Mouse (Mus musculus): ENCODE measurements around the gene Cep162.

Cep162 gene

DNA sequence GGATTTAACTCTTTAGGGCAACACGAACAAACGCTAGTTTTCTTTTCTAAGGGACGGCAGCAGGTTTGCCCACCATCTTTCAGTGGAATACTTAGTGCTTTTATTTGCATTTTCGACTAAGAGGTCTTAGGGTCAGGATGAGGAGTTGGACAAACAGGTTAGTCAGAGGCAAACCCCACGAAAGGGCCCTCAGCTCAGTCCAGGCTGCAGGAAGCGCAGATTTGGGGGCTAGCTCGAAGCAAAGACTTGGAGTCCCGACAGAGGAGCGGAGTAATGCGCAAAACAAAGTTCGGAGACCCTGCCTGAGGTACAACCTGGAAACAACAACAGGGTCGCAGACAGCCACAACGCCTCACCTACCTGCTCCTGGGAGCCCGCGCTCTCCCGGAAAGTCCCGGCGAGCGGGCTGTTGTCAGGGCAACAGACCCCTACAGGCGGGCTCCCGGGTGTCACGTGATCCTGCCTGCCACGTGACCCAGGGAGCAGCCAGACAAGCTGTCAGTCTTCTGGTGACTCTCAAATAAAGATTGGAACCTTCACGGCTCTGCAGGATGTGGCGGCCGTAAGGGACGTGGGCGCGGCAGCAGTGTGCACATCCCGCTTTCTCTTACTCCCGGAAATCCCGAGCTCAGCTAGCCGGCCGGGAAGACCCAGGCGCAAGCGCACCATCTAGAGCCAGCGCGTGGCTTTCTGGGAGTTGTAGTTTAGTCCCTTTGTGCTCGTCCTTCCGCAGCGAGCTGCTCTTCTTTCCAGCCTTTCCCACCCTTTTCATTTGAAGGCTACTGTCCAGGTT, at the start of gene Cep162:
Cep162 (minus strand) TSS at position 634 of the 793 bp plus-strand sequence.
- DNase-seq, result peak; percentile 91

DNA sequence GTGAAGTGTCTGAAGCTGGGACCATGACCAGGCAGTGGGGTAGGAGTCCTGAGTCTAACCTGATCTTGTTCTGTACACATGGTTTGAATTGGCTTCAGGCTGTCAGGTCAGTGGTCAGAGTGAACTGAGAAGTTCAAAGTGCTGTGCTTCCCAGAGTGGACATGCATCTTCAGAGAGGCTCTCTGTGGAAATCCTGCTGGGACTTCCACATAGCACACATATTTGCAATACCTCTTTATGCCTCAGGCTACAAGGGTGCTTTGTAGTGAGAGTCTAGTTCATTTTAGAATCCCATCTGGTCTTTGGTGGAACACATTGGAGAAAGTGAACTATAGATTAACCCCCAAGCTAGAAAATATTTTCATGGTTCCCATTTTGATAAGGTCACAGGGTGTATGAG, 47.9 kb upstream of the Cep162 start:
- no peak for DNase-seq

DNA sequence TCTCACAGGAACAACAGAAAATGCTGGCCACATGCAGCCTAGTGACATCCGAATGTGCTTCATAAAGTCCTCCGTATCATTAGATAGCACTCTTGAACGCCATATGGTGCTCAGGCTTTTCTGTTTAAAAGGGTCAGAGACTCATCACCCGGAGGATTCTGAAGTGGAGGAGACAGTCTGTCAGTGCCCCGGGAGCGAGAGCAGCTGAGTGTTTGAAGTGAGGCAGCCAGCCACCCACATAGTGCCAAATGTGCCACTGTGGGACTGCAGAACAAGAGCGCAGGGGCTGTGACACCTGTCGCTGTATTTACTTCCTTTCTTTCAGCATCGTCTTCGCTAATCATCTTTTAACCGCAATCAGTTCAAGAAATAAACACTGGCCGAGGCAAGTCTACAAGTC, 43.6 kb upstream of the Cep162 start:
- no peak for DNase-seq

DNA sequence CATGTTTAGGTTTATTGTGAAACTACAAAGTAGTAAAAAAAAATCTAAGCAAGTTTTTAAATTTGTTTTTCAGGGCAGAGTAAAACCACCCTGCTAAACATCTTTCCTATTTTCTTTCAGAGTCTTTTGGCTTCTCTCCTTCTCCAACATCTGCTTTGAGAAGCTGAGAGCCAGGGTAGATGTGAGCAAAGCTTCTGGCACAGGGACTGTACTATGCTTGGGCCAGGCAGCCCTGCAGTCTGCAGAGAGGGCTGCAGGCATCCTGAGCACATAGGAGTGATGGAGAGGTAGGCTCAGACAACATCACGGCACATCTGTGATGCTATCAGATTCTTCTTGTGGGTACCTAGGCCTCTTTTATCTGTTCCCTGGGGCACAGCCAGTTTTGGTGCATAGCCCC, 42.2 kb upstream of the Cep162 start:
- no peak for DNase-seq

DNA sequence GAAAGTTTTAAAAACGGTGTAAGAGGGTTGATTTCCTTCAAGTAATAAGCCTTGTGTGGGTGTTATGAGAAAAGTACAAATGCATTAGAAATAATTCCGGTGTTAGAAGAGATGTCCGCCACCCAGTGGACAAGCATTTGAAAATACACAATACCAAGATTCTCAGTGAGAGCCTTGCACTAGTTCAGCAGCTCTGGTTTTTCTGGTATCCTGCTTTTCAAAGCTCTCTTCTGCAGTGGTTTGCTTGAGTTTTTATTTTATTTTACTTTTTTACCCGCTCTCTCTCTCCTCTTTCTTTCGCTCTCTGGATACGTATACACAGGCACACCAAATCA, 327 bp upstream of the Cep162 start:
- no peak for DNase-seq

DNA sequence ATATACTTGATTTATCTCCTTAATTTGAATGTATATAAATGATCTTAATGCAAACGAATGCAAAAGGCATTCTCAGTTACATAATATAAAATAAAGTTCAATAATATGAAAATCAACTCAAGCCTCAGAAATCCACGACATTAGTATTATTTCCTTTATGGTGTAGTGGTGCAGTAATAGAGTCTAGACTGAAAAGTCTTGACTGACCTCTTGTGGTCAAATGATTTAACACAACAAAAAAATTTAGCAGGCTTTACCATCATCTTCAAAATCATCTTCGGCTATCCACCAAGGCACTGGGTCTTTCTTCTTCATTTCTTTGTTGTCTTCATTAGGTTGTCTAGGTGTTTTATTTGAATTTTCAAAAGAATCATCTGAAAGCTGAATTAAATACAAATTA, 7.2 kb downstream of the Cep162 start:
- DNase-seq, result no peak

DNA sequence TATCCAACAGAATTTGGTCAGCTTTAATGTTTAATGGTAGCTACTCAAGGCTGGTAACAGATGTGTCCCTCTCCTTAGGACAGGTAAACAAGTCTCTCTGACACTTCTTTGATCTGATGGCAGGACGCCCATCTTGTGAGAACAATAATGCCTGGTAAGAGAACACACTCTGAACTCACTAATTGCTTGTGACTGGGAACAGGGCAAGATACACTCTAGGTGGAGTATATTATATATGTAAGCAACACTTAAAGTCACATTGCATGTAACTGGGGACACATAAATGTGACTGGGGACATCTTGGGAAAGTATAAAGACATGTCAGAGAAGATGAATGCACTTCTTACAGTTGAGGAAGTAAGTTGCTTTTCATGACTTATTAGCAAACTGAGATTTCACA, 7.7 kb downstream of the Cep162 start:
- DNase-seq, result no peak

DNA sequence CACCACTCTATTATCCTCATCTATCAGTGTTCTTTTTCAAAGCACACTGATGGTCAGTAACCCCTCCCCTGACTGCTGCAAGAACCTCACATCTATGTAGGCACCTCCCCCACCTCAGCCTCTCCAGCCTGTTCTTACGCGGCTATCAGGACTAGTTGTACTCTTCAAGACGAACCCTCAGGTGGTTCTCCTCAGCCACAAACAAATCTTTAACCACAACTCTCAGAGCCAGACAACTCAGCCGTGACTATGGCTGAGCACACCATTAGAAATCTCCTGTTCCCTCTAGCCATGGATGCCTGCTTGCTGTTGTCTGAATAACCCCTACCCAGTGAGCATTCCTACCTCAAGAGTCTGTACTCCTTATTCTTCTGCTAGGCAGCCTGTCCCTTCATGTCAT, 42.1 kb downstream of the Cep162 start:
- DNase-seq, result no peak

DNA sequence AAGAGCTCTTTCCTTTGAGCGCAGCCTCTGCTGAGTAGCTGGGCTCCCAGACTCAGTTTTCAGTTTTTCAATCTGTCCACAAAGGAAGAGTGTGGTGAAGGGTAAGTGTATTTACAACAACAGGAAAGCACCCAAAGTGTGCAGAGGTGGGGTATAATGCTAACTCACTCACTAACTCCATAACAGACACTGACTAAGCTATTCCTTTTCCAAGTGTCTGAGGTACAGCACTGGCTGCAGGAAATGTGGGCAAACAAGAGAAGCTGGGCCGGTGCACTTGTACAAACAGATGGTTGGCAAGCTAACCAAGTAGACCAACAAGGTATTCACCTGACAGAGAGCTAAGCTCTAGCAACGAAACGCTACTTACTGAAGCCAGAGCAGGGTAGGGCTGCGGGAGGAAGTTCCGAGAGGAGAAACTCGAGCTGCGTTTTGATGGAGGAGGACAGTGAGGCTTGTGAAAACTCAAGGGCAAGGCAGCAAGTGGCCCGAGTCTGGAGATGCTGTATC, 44.5 kb downstream of the Cep162 start:
- DNase-seq, result no peak

DNA sequence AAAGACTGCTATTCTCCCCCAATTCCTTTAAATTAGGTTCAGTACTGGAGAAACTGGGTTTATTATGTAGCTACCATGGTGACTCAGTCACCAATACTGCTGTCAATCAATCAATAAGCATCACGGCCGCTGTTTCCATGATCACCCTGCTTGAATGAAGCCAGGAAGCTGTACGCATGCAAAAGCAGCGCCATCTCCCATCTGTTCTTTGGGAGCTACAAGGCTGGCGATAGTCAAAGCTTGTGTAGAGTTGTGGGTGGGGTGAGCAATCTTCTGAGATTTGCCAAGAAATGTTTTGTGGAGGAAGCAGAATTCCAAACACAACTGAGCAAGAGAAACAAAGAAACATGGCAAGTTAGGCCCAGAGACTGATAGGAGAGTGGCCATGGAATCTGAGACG, 52.9 kb downstream of the Cep162 start:
- no peak for DNase-seq

DNA sequence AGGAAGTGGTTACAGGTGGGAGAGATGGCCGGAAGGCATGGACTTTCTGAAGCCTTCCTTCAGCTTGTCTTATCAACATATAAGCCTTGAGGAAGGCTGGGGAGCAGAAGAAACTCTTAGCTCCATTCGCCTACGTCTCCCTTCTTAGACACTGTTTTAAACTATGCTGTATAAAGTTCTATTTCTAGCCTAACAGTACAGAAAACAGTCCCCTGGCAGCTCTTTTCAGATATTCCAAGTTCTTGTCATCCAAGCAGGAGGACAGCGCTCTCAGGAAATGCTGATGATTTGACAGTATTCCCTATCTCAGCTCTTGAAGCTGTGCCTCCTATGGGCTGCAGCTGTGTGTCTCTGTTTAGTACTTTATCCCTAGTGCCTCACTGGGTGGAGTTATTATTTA, 54.4 kb downstream of the Cep162 start:
- DNase-seq, result no peak

DNA sequence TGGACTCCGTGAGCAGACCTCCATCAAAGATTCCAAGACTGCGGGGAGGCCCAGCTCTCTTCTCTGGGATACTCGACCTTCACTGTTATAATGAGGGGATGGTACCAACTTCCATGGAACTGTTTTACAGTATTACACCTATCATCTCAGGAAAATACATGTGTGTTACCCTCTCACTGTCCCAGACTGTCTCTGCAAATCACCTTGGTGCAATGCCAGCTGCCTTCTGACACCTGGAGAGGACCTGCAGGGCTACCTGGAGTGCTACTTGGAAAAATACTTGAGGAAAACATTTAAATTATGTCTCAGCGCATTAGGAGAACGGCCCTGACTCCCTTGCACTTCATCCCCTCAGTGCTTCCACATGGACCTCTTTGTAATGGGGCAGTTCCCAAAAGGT, 54.9 kb downstream of the Cep162 start:
- no peak for DNase-seq

DNA sequence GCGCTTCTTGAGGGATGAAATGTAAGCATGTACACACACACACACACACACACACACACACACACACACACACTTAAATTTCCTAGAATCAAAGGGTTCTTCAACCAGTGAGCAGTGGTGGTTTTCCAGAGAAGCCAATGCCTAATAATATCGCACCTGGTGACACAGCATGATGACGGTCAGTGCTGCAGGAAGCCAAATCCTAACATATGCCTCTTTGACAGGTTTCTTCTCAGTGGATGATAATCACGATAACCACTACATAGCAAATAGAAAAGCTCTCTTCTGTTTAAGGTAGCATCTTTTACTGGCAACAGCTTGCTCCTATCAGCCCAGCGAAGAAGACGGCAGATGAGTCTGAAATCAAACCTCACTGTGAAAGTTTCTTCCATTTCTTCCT, 57.3 kb downstream of the Cep162 start:
- no peak for DNase-seq

DNA sequence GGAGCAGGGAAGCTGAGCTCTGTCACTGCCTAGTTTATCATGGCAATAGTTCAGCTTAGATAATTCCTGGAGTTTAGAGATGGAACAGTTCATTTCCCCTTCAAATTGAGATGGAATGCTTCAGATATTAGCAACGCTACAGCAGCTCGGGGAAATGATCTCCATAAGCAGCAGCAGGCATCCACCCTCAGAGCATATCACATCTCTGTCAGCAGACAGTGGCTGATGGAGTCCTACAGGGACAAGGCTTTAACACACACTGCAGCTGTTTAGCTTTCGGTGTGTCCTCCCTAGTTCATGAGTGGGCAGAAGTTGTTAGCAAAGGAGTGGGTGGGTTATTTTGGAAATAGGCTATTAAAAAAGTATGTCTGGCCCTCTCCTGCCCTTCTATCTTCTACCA, 58.1 kb downstream of the Cep162 start:
- DNase-seq, result no peak

DNA sequence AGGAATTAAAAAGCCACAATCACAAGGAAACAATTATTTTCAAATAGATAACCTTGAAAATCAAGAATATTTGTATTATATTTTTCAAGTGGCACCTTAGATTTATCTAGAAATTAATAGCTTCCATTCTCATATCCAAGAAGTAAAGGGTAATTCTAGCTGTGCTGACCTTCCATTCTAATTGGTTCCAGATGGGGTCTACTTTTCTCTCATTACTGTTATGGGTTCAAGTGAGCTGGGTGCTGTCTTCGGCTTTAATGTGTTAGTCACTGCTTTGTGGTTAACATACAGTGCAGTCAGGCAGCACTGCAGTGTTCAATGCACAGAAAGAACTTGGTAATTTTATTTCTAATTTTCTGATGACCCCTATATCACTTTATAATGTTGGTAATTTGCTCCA, 61.6 kb downstream of the Cep162 start:
- DNase-seq, result no peak

DNA sequence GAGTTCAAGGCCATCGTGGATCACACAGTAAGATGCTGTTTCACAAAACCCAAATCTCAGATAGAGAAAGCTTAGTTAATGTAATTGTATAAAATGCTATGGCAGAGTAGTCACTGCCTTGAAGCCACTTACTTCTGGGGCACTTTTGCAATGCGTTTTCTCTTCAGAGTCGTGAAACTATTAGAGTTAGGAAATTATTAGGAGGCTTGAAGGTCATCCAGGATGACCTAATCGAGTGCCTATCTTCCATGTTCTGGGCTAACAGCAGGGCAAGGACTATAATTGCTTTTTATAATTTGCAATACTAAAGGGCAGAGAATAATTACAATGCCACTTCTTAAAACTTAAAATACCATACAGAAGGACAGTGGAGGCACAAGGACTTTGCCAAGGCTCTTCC, 68.0 kb downstream of the Cep162 start:
- no peak for DNase-seq

DNA sequence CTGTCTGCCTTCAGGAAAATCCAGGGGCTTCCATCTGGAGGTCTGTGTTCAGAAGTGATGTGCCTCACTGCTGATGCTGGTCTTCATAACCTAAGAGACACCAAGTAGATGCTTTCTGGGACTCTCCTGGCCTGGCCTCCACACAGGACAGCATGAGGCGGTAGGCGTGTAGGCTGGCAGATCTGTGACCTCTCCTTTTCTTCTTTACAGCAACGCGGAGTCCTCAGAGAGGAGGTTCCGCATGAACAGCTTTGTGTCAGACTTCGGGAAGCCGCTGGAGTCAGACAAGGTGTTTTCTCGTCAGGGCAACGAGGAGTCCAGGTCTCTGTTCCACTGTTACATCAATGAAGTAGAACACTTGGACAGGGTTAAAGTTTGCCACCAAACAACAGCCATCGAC, 73.1 kb downstream of the Cep162 start:
- DNase-seq, result no peak

DNA sequence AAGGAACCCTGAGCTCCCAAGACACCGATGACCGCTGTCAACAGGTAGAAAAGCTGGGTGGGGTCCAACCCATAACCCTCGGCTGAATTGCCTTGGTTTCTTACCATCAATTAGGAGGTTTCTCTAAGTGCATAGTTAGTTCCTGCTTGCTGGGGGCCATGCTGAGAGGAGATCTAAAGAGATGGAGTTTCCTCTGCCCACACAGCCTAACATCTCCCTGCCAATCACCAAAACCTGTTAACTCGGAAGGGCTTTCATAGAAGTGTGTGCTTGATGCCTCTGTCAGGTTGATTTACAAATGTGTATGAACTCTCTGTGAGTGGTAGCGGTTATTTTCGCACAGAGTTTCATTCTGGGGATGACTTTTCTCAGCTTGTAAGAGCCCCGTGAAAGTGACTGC, 76.8 kb downstream of the Cep162 start:
- no peak for DNase-seq

DNA sequence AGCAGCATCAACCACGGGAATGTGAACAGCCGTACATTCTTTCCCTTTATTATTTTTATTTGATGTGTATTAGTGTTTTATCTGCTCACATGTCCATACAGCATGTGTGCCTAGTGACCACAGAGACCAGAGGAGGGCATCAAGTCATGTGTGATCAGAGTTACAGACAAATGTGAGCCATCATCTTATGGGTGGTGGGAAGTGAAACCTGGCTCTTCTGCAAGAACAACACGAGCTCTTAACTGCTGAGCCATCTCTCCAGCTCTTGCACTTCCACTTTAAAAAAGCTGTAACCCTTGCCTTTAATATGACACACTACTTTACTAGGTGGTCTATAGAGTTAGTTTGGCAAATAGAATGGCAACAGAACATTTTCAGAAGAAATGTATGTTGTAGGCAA, 83.8 kb downstream of the Cep162 start:
- DNase-seq, result no peak

DNA sequence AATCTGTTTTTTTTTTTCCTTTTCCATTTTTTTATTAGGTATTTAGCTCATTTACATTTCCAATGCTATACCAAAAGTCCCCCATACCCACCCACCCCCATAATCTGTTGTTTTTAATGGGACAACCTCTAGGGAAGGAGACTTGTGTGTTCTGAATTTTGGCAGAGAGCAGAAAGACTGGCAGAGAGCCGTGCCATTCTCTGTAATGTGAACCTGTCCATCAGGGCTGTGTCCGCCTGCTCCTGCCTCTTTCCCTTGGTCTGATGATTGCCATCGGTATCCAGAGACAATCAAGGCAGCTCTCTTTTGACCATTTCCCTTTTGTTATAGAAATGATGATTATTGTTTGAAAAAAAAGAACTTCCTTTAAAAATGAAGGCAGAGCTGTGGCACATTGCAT, 84.4 kb downstream of the Cep162 start:
- no peak for DNase-seq

DNA sequence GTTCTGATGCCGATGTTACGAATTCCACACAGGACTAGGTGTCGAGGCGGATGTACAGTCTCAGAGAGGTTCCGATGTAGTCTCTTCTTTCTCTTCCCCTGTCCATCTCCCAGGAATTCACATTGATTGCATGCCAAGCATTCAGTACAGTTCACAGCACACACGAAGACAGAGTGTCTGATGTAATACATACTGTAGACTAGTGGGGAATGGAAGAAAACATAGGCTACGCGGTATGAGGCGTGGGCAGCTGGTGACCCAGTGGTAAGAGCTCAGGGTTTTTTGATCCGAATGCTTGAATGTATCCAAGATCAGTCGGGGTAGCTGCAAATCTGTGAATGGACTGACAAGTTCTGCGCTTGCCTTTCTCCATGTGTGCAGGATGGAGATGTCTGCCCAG, 86.2 kb downstream of the Cep162 start:
- DNase-seq, result no peak

DNA sequence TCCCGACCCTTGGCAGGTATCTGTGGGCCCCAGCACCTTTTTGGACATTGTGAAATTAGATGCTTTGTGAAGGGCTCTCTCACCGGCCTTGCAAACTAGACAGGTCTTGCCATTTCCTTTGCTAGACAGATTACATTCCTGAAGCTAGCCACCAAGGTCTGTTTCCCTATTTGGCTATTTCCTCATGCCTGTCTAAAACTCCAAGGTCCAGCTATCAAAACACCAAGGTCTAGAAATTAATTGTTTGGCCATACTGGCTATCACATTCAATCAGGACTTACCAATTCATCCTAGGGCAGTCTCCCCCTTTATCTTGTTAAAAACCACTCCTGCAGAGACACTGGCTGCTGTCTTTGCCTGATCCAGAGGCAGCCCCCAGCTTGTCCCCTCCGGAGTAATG, 87.3 kb downstream of the Cep162 start:
- DNase-seq, result no peak

DNA sequence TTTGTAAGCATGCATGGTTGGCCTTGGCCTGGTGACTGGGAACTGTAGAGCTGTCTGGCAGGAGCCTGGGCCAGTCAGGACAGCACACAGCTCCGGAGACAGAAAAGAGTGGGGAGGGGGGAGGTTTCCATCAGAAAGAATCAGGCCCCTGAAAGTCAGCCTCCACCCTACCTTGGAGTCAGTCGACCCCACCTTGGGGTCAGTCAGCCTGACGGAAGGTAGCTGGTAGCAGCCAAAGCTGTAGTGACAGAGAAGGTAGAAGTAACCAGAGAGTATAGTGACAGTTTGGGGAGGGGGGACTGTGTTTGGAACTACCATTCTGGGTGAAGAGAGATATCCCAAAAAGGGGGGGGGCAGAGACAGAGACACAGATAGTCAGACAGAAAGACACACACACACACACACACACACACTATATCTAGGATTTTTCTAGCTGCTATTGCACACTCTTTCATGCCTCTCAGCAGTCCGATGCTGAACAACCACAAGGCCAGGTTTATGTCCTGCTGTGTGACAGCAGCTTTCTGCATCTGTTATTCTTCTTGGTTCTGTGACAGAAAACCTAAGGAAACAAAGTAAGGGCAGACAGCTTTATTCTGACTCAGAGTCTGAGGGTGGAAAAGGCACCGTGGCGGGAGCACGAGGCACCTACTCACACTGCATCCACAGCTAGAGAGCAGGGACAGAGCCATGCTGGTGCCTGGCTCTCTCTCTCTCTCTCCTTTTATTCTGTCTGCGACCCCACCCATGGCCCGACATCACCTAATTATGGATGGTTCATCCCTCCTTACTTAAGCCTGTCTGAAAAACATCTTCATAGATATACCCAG, 88.1 kb downstream of the Cep162 start:
- DNase-seq, result no peak

DNA sequence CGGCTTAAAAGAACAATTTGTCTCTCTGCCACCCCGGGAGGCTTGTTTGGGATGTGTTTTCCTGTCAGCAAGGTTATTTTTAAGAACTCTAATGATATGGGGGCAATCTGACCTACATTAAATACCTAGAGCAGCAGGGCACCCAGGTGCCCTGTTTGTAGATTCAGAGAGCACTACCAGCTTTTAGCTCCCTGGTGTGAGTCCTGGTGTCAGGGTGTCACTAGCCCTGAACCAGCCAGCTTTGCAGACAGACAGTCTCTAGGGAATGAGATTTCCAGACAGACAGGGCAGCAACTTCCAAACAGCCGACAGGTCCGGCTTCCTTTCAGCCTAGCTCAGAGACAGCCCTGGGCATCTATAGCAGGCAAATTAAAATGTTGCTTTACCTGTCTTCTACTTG, 92.8 kb downstream of the Cep162 start:
- DNase-seq, result no peak
